Mouse (Mus musculus): Measurements from ENCODE around the gene P3h3. TPM values are rescaled to one million over a fixed set of nuclear protein-coding genes. Genes with fewer than 3 reads are reported as not detected.
"Not testable (repeated sequence)": the region's sequence is repeated elsewhere in the genome, so short reads cannot be mapped to it uniquely, and the experiment has no call there.

P3h3 gene
- polyA plus RNA-seq, 1 experiment from 2014 or later: 49.5 TPM

DNA sequence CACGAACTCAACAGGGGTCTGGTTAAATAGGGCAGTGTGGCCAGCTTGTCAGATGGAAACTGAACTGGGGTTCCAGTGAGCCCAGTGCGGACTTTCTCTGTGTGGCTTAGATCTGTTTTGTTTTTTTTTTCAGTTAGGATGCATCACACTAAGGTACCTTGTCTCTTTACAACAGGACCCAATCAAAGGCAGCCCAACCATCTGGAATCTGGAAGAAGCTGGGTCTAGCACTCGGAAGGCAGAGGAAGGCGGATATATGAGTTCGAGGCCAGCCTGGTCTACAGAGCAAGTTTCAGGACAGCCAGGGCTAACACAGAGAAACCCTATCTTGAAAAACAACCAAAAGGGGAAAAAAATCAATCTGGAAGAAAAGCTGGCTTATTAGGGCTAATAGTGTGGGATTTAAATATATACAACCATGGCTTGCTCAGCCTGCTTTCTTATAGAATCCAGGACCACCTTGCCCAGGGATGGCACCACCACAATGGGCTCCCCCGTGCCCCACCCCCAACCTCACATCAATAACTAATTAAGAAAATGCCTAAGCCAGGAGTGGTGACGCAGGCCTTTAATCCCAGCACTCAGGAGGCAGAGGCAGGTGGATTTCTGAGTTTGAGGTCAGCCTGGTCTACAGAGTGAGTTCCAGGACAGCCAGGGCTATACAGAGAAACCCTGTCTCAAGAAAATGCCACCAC, 51.0 kb downstream of the P3h3 start:
- Histone ChIP-seq H3K4me2 (ENCODE audit: low read depth, low read length) (peak overlapping the region; percentile 63), H3K9ac (ENCODE audit: low read depth, low read length) (peak overlapping the region; percentile 9; the same call in 1 of the 2 replicates)
- ATAC-seq (ENCODE audit: low read depth): no peak

DNA sequence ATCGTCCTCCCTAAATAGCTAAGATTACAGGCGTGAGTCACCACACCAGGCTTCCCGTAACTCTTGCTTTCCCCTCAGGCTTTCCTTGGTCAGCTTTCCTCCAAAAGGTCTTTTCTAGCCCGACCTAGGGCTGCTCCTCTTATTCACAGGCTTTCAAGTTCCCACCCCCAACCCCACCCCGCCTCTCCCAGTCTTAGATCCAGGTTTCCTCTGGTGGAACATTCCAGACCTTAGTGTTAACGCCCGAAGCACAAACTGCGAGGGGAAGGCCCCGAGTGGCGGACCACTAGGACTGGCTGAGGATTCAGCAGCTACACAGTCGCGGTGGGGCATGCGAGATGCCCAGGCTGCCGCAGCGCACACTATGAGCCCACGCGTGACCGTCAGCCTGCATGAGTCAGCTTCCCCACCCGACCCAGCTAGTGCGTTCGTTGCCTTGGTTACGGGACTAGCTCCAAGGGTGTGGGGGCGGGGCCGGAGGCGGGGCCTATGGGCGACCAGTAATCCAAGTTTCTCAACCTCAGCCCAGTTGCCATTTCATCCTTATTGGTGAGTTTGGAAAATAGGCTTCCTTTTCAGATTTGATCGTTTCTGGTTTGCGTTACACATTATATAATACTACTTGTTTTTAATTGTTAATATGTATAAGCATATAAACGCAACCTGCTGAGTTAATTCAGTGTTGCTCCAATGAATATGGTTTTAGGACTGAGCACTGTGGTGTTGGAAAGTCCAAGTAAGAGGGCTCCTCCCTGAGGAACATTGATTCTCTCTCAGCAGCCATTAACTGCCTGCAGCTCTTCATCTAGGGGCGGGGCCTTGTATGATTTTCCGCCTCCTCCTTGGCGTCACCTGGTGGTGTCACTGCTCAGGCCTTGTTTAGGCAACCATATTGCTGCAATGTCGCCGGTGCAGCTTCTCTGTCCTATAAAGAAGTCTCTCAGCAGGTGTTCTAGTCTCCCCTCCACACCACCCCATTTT, 51.9 kb downstream of the P3h3 start:
- peaks cover 22% of the 10 kb centered on the region; the same call in 1 of the 2 replicates for H3K4me1 ChIP-seq (ENCODE audit: control insufficient read depth, insufficient read depth, low read length)
- no peaks in the 10 kb centered on the region for H3K27me3 ChIP-seq (replicated peaks; ENCODE audit: control insufficient read depth, insufficient read depth, low read length)
- peak; percentile 83 for ATAC-seq (ENCODE audit: low read depth)

More for the DNA sequence above, 51.0 kb downstream of the P3h3 start:
- Histone ChIP-seq H3K36me3 (ENCODE audit: control insufficient read depth, insufficient read depth, low read length) (peaks cover 13% of the 10 kb centered on the region), H3K9me3 (ENCODE audit: control insufficient read depth, low read length) (no peaks in the 10 kb centered on the region), H3K4me3 (ENCODE audit: low read depth, low read length) (peak overlapping the region; percentile 42), H3K27ac (replicated peaks; ENCODE audit: low read depth, low read length) (peak overlapping the region; percentile 90), H3K4me1 (ENCODE audit: control insufficient read depth, insufficient read depth, low read length) (peaks cover 22% of the 10 kb centered on the region; the same call in 1 of the 2 replicates), H3K27me3 (replicated peaks; ENCODE audit: control insufficient read depth, insufficient read depth, low read length) (no peaks in the 10 kb centered on the region)
- 76% methylated on average over 7 of the region's 7 CpGs for WGBS
- DNase-seq (ENCODE audit: low spot score): no peak

GRCm38 (mm10) chr6:124804341-124804740, 53.2 kb downstream of the P3h3 start:
- Histone ChIP-seq H3K4me3 (ENCODE audit: low read depth, low read length) (no peak overlapping the region), H3K9ac (ENCODE audit: low read depth, low read length) (no peak overlapping the region), H3K27ac (replicated peaks; ENCODE audit: low read depth, low read length) (no peak overlapping the region), H3K4me1 (ENCODE audit: control insufficient read depth, insufficient read depth, low read length) (peaks cover 14% of the 10 kb centered on the region; the same call in 1 of the 2 replicates), H3K27me3 (replicated peaks; ENCODE audit: control insufficient read depth, insufficient read depth, low read length) (no peaks in the 10 kb centered on the region), H3K36me3 (ENCODE audit: control insufficient read depth, insufficient read depth, low read length) (no peaks in the 10 kb centered on the region), H3K9me3 (ENCODE audit: control insufficient read depth, low read length) (no peaks in the 10 kb centered on the region), H3K4me2 (ENCODE audit: low read depth, low read length) (no peak overlapping the region)
- WGBS: 88% methylated on average over 3 of the region's 3 CpGs
- ATAC-seq (ENCODE audit: low read depth) (no peak), DNase-seq (ENCODE audit: low spot score) (no peak)

More for the DNA sequence above, 51.9 kb downstream of the P3h3 start:
- Histone ChIP-seq H3K36me3 (ENCODE audit: control insufficient read depth, insufficient read depth, low read length) (peaks cover 5% of the 10 kb centered on the region; the same call in 1 of the 2 replicates), H3K9me3 (ENCODE audit: control insufficient read depth, low read length) (no peaks in the 10 kb centered on the region), H3K4me3 (ENCODE audit: low read depth, low read length) (peak overlapping the region; percentile 42), H3K27ac (replicated peaks; ENCODE audit: low read depth, low read length) (peak overlapping the region; percentile 90), H3K4me2 (ENCODE audit: low read depth, low read length) (peak overlapping the region; percentile 63), H3K9ac (ENCODE audit: low read depth, low read length) (peak overlapping the region; percentile 61)
- DNase-seq (ENCODE audit: low spot score): peak; percentile 97
- 1% methylated on average over 34 of the region's 34 CpGs for WGBS

- H3K4me2 ChIP-seq (ENCODE audit: low read depth, low read length); H3K4me3 ChIP-seq (ENCODE audit: low read depth, low read length); H3K9ac ChIP-seq (ENCODE audit: low read depth, low read length); H3K36me3 ChIP-seq (ENCODE audit: control insufficient read depth, insufficient read depth, low read length); ATAC-seq (ENCODE audit: low read depth); H3K27me3 ChIP-seq (replicated peaks; ENCODE audit: control insufficient read depth, insufficient read depth, low read length); DNase-seq (ENCODE audit: low spot score); H3K9me3 ChIP-seq (ENCODE audit: control insufficient read depth, low read length); H3K27ac ChIP-seq (replicated peaks; ENCODE audit: low read depth, low read length): not testable (repeated sequence)
- H3K4me1 ChIP-seq (ENCODE audit: control insufficient read depth, insufficient read depth, low read length): peaks cover 14% of the 10 kb centered on the region; the same call in 1 of the 2 replicates
- 93% methylated on average over 4 of the region's 4 CpGs for WGBS
Measured at GRCm38 (mm10) chr6:124803691-124804090, 53.9 kb downstream of the P3h3 start.

DNA sequence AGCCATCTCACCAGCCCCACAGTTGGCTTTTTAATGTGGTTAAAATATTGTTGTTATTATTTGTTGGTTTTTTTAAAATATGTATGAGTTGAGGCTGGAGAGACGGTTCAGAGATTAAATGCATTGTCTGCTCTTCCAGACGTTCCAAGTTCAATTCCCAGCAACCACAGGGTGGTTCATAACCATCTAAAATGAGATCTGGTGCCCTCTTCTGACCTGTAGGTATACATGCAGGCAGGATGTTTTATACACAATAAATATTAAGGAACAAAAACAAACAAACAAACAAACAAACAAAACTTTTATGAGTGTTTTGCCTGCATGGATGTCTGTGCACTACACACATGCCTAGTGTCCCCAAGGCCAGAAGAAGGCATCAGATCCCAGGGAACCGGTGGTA, 54.5 kb downstream of the P3h3 start:
- H3K9me3 ChIP-seq (ENCODE audit: control insufficient read depth, low read length): no peaks in the 10 kb centered on the region
- WGBS: 74% methylated on average over 3 of the region's 3 CpGs
- H3K4me1 ChIP-seq (ENCODE audit: control insufficient read depth, insufficient read depth, low read length): peaks cover 10% of the 10 kb centered on the region; the same call in 1 of the 2 replicates
- no peak overlapping the region for H3K9ac ChIP-seq (ENCODE audit: low read depth, low read length)
- H3K4me3 ChIP-seq (ENCODE audit: low read depth, low read length): no peak overlapping the region
- H3K27me3 ChIP-seq (replicated peaks; ENCODE audit: control insufficient read depth, insufficient read depth, low read length): no peaks in the 10 kb centered on the region
- H3K36me3 ChIP-seq (ENCODE audit: control insufficient read depth, insufficient read depth, low read length): no peaks in the 10 kb centered on the region
- no peak for ATAC-seq (ENCODE audit: low read depth)
- H3K27ac ChIP-seq (replicated peaks; ENCODE audit: low read depth, low read length): no peak overlapping the region
- no peak for DNase-seq (ENCODE audit: low spot score)
- H3K4me2 ChIP-seq (ENCODE audit: low read depth, low read length): no peak overlapping the region

- H3K27me3 ChIP-seq (replicated peaks; ENCODE audit: control insufficient read depth, insufficient read depth, low read length); H3K27ac ChIP-seq (replicated peaks; ENCODE audit: low read depth, low read length); H3K9me3 ChIP-seq (ENCODE audit: control insufficient read depth, low read length); ATAC-seq (ENCODE audit: low read depth); H3K9ac ChIP-seq (ENCODE audit: low read depth, low read length); H3K36me3 ChIP-seq (ENCODE audit: control insufficient read depth, insufficient read depth, low read length); H3K4me1 ChIP-seq (ENCODE audit: control insufficient read depth, insufficient read depth, low read length); DNase-seq (ENCODE audit: low spot score): not testable (repeated sequence)
- Histone ChIP-seq H3K4me3 (ENCODE audit: low read depth, low read length) (peak overlapping the region; percentile 22), H3K4me2 (ENCODE audit: low read depth, low read length) (peak overlapping the region; percentile 41)
- 11% methylated on average over 5 of the region's 9 CpGs for WGBS
Measured at GRCm38 (mm10) chr6:124802400-124802799, 55.2 kb downstream of the P3h3 start.

DNA sequence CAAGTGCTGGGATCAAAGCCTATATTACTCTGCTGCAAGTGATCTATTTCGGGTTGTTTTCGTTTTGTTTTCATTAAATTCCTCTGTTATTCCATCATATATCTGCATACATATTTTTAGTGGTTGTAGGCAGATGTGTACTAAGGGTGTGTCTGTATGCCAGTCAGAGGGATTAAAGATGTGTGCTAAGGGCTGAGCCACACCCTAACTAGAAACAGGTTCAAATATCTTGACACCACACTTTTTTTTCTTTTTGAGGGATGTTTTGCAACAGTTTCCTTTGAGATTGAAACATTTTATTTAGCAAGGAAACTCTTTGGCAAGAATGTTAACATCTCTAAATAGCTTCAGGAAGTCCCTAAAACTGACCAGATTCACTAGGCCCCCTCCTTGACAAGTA, 61.4 kb downstream of the P3h3 start:
- Histone ChIP-seq H3K27me3 (replicated peaks; ENCODE audit: control insufficient read depth, insufficient read depth, low read length) (no peaks in the 10 kb centered on the region), H3K27ac (replicated peaks; ENCODE audit: low read depth, low read length) (no peak overlapping the region), H3K9me3 (ENCODE audit: control insufficient read depth, low read length) (no peaks in the 10 kb centered on the region), H3K4me1 (ENCODE audit: control insufficient read depth, insufficient read depth, low read length) (no peaks in the 10 kb centered on the region), H3K36me3 (ENCODE audit: control insufficient read depth, insufficient read depth, low read length) (no peaks in the 10 kb centered on the region), H3K4me2 (ENCODE audit: low read depth, low read length) (no peak overlapping the region), H3K9ac (ENCODE audit: low read depth, low read length) (no peak overlapping the region), H3K4me3 (ENCODE audit: low read depth, low read length) (no peak overlapping the region)
- WGBS: 72% methylated on average over 2 of the region's 2 CpGs
- 0 out of 2 replicates have a peak, but pooled peaks have one; percentile 18 for ATAC-seq (ENCODE audit: low read depth)
- DNase-seq (ENCODE audit: low spot score): no peak

DNA sequence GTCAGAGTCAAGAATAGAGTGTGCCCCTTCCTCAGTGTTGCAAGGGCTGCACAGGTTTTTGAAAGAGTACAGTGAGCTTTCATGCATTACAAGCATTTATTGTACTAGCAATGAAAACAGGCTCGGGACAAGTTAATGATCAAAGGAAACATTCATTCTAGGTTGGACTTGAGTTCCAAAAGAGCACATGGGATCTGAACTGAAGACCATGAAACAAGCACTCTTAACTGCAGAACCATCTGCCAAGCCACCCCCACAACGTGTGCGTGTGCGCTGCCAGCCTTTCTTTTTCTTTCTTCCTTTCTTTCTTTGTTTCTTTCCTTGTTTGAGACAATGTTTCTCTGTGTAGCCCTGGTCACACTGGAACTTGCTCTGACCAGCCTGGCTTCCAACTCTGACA, 61.8 kb downstream of the P3h3 start:
- H3K4me3 ChIP-seq (ENCODE audit: low read depth, low read length): no peak overlapping the region
- no peaks in the 10 kb centered on the region for H3K27me3 ChIP-seq (replicated peaks; ENCODE audit: control insufficient read depth, insufficient read depth, low read length)
- H3K36me3 ChIP-seq (ENCODE audit: control insufficient read depth, insufficient read depth, low read length): no peaks in the 10 kb centered on the region
- H3K4me1 ChIP-seq (ENCODE audit: control insufficient read depth, insufficient read depth, low read length): no peaks in the 10 kb centered on the region
- H3K9ac ChIP-seq (ENCODE audit: low read depth, low read length): no peak overlapping the region
- no peak overlapping the region; the same call in 1 of the 2 replicates for H3K27ac ChIP-seq (replicated peaks; ENCODE audit: low read depth, low read length)
- whole genome bisulfite sequencing: 61% methylated on average over 4 of the region's 4 CpGs
- H3K4me2 ChIP-seq (ENCODE audit: low read depth, low read length): no peak overlapping the region
- H3K9me3 ChIP-seq (ENCODE audit: control insufficient read depth, low read length): no peaks in the 10 kb centered on the region
- no peak for DNase-seq (ENCODE audit: low spot score)
- no peak for ATAC-seq (ENCODE audit: low read depth)

Measured in embryonic facial prominence, embryonic 14.5 days (tissue).